Mouse (Mus musculus) liver, embryonic 16.5 days (tissue): ENCODE results near the gene Pygm. TPM values are rescaled to one million over a fixed set of nuclear protein-coding genes. Genes with fewer than 3 reads are reported as not detected.

ENCODE experiments used
- ATAC-seq: fragments of 200-750 bp; cut with Nextera tagmentation; 2 replicates; pipeline ENCODE4 v1.8.0; 2017; ENCODE audit warnings: low read depth, mild to moderate bottlenecking, moderate number of reproducible peaks, moderate library complexity
- H3K27ac ChIP-seq: fragments of 300-500 bp; sonication (generic); 2 replicates; pipeline ENCODE4 v1.5.1; 2014; ENCODE audit warnings: mild to moderate bottlenecking, low read length
- H3K27me3 ChIP-seq: fragments of 300-500 bp; sonication (generic); 2 replicates; pipeline ENCODE4 v1.6.1; 2014; ENCODE audit warnings: low read depth, low read length, mixed read lengths; ENCODE audit not compliant: control insufficient read depth, insufficient read depth
- H3K36me3 ChIP-seq: fragments of 300-500 bp; sonication (generic); 2 replicates; pipeline ENCODE4 v1.6.1; 2014; ENCODE audit warnings: mild to moderate bottlenecking; ENCODE audit not compliant: control insufficient read depth, insufficient read depth
- H3K4me1 ChIP-seq: fragments of 300-500 bp; sonication (generic); 2 replicates; pipeline ENCODE4 v1.6.1; 2014; ENCODE audit warnings: low read depth, low read length, mixed read lengths; ENCODE audit not compliant: control insufficient read depth
- H3K4me2 ChIP-seq: fragments of 300-500 bp; sonication (generic); 2 replicates; pipeline ENCODE4 v1.6.1; 2014; ENCODE audit warnings: low read depth, low read length, mixed read lengths
- H3K4me3 ChIP-seq: fragments of 300-500 bp; sonication (generic); 2 replicates; pipeline ENCODE4 v1.5.1; 2014; ENCODE audit warnings: low read depth, mild to moderate bottlenecking, low read length
- H3K9ac ChIP-seq: fragments of 300-500 bp; sonication (generic); 2 replicates; pipeline ENCODE4 v1.6.1; 2014; ENCODE audit warnings: low read depth, low read length
- H3K9me3 ChIP-seq: fragments of 300-500 bp; sonication (generic); replicated peaks from 2 replicates; pipeline ENCODE4 v1.6.1; 2016; ENCODE audit warnings: low read length; ENCODE audit not compliant: control insufficient read depth
- WGBS: fragments of 180-500 bp; shearing (Covaris S2); extraction: QIAGEN DNeasy Blood & Tissue Kit; methylation state at CpG from one replicate; pipeline ENCODE4 v1.1.7; 2014; ENCODE audit not compliant: insufficient replicate concordance; 5-methylcytosine and 5-hydroxymethylcytosine counted together
- polyA plus RNA-seq: library from polyadenylated mRNA; unstranded; fragments of >200 nt; fragmentation: Nextera tagmentation; extraction: Ambion mirVana; gene quantifications from 2 replicates; pipeline ENCODE4 v1.2.1, GENCODE M21; 2015

The Pygm gene
- polyA plus RNA-seq, 1 experiment from 2014 or later = 11.2 TPM

DNA sequence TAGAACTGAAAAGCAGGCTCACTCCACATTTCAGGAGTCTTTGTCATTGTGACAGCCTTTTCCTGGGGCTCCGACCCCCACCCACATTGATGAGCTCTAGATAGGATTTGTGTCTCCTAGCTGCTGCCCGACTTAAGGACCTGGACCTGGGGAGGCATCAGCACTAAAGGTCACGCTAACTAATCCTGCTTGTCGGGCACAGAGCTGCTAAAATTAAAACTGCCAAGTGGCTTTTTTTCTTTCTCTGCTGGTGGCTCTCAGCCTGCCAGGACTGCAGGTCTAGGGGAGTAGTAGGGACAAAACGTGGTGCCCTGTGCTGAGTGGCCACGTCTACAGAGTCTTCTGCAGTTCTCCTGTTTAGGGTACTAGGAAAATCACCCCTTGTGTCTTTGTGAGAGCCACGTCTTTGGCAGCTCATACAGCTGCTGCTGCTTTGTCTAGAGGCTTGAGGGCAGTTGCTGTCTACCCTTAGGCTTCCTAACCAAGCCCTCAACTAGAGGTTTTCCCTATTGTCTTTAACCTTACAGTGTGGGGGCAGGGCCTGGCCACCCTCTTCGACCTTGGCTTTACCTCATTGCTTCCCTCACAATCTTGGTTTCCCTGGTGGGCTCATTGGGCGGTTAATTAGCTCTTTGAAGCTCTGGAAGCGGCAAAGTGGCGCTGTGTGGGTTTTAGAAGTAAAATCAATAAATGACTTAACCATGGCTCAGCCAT lies 6.7 kb upstream of the Pygm start:
- peaks cover 62% of the 10 kb centered on the region for H3K36me3 ChIP-seq
- no peaks in the 10 kb centered on the region; the same call in 1 of the 2 replicates for H3K4me1 ChIP-seq
- H3K4me2 ChIP-seq = no peak overlapping the region
- H3K27me3 ChIP-seq = no peaks in the 10 kb centered on the region
- H3K9ac ChIP-seq = no peak overlapping the region
- 82% methylated on average over 11 of the region's 11 CpGs for WGBS
- ATAC-seq = no peak
- H3K4me3 ChIP-seq = no peak overlapping the region
- H3K27ac ChIP-seq = no peak overlapping the region
- H3K9me3 ChIP-seq = no peaks in the 10 kb centered on the region

DNA sequence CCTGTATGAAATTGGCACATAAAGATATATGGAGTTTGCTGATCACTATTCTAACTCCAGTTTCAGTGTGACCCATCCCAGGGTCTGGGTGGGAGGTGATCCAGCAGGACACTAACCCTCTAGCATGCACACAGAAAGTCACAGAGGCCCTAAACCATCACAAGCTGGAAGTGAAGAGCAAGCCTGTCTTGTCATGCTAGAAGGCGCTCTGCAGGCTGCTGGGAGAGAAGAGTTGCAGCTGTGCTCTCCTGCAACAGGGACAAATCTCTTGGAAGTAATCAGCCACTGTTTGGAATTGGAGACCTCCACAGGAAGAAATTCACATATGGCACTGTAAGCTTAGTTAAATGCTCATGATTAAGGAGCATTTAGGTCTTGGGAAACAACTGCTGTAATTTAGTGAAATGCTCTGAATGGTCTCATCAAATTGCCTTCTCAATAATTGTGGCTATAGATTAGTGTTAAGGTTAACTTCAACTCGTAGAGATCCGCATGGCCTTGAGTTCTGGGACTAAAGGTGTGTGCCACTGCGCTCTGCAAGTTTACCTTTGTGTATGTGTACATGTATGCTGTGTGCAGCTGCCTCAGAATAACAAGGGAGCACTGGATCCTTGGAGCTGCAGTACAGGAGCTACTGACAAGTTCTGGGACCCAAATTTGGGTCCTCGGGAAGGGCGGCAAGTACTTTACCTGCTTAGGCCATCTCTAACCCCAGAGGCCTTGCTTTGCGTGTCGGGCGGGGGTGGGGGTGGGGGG lies 3.6 kb upstream of the Pygm start:
- H3K4me2 ChIP-seq = no peak overlapping the region
- no peak for ATAC-seq
- no peak overlapping the region for H3K4me3 ChIP-seq
- H3K4me1 ChIP-seq = no peaks in the 10 kb centered on the region; the same call in none of the 2 replicates
- H3K9ac ChIP-seq = no peak overlapping the region
- no peak overlapping the region for H3K27ac ChIP-seq
- no peaks in the 10 kb centered on the region for H3K9me3 ChIP-seq
- no peaks in the 10 kb centered on the region for H3K27me3 ChIP-seq
- WGBS = 86% methylated on average over 9 of the region's 9 CpGs
- H3K36me3 ChIP-seq = peaks cover 32% of the 10 kb centered on the region

DNA sequence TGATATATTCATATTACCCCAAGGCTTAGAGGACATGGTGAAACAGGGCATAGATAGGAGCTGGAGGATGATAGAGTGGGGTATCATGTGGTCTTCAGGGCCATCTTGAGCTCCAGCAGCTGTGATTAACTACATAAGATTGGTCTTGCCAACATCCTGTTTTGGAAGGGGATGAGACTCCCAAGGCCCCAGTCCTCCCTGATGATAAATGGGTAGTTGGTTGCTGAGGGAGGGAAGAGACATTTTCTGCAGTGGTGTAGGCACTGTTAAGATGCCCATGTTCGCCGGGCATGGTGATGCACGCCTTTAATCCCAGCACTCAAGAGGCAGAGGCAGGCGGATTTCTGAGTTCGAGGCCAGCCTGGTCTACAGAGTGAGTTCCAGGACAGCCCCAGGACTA lies 3.0 kb upstream of the Pygm start:
- Histone ChIP-seq H3K27me3 (no peaks in the 10 kb centered on the region), H3K9ac (no peak overlapping the region), H3K4me2 (no peak overlapping the region), H3K36me3 (peaks cover 25% of the 10 kb centered on the region), H3K9me3 (no peaks in the 10 kb centered on the region), H3K4me3 (no peak overlapping the region), H3K4me1 (no peaks in the 10 kb centered on the region; the same call in none of the 2 replicates), H3K27ac (no peak overlapping the region)
- no peak for ATAC-seq
- WGBS = 70% methylated on average over 5 of the region's 5 CpGs

DNA sequence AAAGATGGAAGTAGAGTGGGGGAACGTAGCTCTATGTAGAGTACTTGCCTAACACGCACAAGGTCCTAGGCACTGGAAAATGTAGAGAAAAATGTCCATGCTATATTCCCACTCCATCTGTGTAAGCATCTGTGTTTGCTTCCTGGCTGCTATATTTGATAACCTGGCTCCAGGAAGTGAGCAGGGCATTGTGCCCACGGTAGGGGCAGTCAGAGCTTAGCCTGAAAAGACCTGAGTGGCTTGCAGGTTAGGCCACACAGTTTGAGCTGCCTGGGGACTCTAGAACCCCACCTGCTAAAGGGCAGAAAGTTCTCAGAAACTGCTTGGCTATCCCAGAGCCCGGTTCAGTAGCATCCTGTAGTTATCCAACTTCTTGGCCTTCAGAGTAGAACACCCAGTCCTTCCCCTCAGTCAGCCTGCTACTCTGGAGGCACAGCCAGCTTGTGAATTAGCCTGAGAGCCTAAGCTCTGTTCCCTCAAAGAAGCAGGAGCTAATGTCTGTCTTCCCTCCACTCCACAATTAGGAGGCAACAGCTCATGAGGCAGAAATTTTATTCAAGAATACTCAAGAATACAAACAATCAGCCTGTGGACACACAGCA lies 1.8 kb upstream of the Pygm start:
- no peaks in the 10 kb centered on the region for H3K27me3 ChIP-seq
- H3K9ac ChIP-seq = no peak overlapping the region
- H3K9me3 ChIP-seq = no peaks in the 10 kb centered on the region
- H3K36me3 ChIP-seq = peaks cover 13% of the 10 kb centered on the region
- ATAC-seq = no peak
- H3K4me3 ChIP-seq = no peak overlapping the region
- no peak overlapping the region for H3K27ac ChIP-seq
- H3K4me1 ChIP-seq = no peaks in the 10 kb centered on the region; the same call in none of the 2 replicates
- 43% methylated on average over 4 of the region's 4 CpGs for WGBS
- H3K4me2 ChIP-seq = no peak overlapping the region

DNA sequence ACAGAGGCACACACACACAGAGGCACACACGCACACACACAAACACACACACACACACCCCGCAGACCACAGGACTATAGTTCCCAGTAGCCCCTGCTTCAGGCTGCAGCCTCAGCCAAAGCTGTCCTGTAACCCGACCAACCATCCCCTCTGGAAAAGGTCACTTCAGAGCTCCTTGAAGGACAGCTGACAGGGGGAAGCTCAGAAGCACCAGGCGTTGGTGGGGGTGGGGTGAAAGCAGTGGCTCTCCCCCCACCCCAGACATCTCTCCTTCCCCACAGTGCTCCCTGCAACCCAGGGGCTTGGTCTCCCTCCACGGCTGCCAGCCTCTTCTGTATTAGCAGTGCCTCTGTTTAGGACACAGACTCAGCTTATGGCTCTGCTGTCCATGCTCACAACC lies 729 bp upstream of the Pygm start:
- peaks cover 3% of the 10 kb centered on the region; the same call in 1 of the 2 replicates for H3K36me3 ChIP-seq
- no peak overlapping the region for H3K27ac ChIP-seq
- ATAC-seq = no peak
- H3K4me2 ChIP-seq = no peak overlapping the region
- WGBS = 31% methylated on average over 5 of the region's 5 CpGs
- no peaks in the 10 kb centered on the region; the same call in none of the 2 replicates for H3K4me1 ChIP-seq
- no peaks in the 10 kb centered on the region for H3K27me3 ChIP-seq
- H3K9me3 ChIP-seq = no peaks in the 10 kb centered on the region
- no peak overlapping the region for H3K9ac ChIP-seq
- no peak overlapping the region for H3K4me3 ChIP-seq

DNA sequence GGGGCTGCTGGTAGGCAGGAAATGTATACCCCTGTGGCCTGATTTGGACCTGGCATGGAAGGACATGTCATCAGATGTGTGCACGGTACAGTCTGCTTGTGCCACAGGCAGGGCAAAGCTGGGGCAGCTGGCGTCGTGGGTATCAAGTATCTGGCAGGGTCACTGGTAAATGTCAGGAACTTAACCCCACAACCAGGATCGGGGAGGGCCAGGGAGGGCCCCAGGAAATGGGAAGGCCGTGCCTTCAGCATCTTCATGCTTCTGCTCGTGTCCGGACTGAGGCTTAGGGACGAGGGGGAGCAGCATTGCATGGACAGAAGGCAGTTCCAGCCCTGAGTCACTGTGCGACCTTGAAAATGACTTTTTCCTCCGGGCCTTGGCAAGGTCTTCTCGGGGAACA lies 755 bp downstream of the Pygm start:
- H3K9ac ChIP-seq = no peak overlapping the region
- no peak overlapping the region for H3K4me2 ChIP-seq
- H3K4me3 ChIP-seq = no peak overlapping the region
- no peaks in the 10 kb centered on the region for H3K9me3 ChIP-seq
- no peak for ATAC-seq
- no peaks in the 10 kb centered on the region; the same call in 1 of the 2 replicates for H3K27me3 ChIP-seq
- no peak overlapping the region for H3K27ac ChIP-seq
- peaks cover 6% of the 10 kb centered on the region for H3K4me1 ChIP-seq
- H3K36me3 ChIP-seq = no peaks in the 10 kb centered on the region
- WGBS = 62% methylated on average over 11 of the region's 11 CpGs

DNA sequence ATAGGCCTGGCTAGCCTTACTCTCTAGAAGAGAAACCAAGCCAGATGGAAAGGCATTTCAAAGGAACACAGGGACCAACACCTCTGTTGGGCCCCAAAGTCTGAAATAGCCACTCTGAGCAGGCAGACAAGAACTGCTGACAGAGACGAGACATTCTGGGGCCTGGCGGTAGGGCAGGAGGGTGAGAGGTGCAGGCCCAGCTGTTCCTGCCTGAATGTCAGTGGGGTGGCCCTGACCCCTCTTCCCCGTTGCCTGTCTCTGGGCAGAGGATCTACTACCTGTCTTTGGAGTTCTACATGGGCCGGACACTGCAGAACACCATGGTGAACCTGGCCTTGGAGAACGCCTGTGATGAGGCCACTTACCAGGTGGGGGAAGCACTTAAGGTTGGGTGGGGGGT lies 1.2 kb downstream of the Pygm start:
- no peaks in the 10 kb centered on the region for H3K9me3 ChIP-seq
- WGBS = 62% methylated on average over 5 of the region's 5 CpGs
- no peak overlapping the region for H3K9ac ChIP-seq
- H3K4me3 ChIP-seq = no peak overlapping the region
- H3K27me3 ChIP-seq = no peaks in the 10 kb centered on the region; the same call in 1 of the 2 replicates
- H3K36me3 ChIP-seq = no peaks in the 10 kb centered on the region
- no peak overlapping the region for H3K27ac ChIP-seq
- ATAC-seq = no peak
- no peak overlapping the region for H3K4me2 ChIP-seq
- H3K4me1 ChIP-seq = peaks cover 10% of the 10 kb centered on the region

DNA sequence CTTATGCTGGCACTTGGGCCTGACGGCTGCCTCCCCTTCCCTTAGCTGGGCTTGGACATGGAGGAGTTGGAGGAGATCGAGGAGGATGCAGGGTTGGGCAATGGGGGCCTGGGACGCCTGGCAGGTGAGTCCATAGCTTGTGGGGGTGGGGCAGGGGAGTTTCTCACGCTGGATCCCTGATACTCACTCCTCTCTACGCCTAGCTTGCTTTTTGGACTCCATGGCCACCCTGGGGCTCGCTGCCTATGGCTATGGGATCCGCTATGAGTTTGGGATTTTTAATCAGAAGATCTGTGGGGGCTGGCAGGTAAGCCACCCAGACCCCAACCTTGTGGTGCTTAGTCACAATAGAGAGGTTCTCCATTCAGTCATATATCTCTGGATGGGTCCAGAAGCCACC lies 1.6 kb downstream of the Pygm start:
- Histone ChIP-seq H3K4me3 (no peak overlapping the region), H3K36me3 (no peaks in the 10 kb centered on the region), H3K9me3 (no peaks in the 10 kb centered on the region), H3K27ac (no peak overlapping the region), H3K27me3 (no peaks in the 10 kb centered on the region; the same call in 1 of the 2 replicates), H3K9ac (no peak overlapping the region), H3K4me1 (peaks cover 10% of the 10 kb centered on the region), H3K4me2 (no peak overlapping the region)
- 72% methylated on average over 7 of the region's 7 CpGs for WGBS
- ATAC-seq = no peak

DNA sequence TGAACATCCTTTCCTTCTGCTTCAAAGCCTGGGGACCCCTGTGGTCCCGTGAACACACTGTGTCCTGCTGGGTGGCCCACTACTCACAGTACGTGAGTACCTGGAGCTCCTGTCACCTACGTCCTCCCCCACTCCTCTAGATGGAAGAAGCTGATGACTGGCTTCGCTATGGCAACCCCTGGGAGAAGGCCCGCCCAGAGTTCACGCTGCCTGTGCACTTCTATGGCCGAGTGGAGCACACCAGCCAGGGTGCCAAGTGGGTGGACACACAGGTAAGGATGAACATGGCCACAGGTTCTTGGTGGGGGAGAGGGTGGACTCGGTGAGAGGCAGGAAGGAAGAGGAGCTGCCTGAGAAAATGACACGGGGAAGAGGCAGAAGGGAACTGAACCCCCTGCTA lies 2.0 kb downstream of the Pygm start:
- H3K9ac ChIP-seq = no peak overlapping the region
- H3K27me3 ChIP-seq = no peaks in the 10 kb centered on the region; the same call in 1 of the 2 replicates
- no peak overlapping the region for H3K4me3 ChIP-seq
- peaks cover 10% of the 10 kb centered on the region for H3K4me1 ChIP-seq
- ATAC-seq = no peak
- no peak overlapping the region for H3K4me2 ChIP-seq
- H3K9me3 ChIP-seq = no peaks in the 10 kb centered on the region
- no peak overlapping the region for H3K27ac ChIP-seq
- no peaks in the 10 kb centered on the region for H3K36me3 ChIP-seq
- WGBS = 54% methylated on average over 9 of the region's 9 CpGs
